Mouse (Mus musculus): ENCODE measurements around the gene Gm16181.

DNA sequence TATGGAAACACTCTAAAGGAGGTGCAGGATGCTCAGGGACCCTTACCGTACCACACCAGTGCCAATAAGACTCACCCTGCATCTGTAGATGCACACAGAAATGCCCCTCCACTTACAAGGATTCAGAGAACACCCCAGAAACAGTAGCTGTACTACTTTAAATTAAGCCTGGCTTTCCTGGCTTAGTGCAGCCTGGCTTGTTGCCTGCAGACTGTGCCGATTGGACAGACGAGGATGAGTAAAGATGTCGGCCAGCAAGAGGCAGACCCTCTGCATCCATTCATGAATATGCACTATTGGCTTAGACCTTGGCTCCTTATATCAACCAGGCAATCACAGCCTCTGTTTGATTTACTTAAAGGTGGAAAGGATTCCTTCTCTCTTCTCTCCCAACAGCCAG lies 39.0 kb downstream of the Gm16181 start:
- TF ChIP-seq POLR2A (IDR thresholded peaks at IDR 0.05; ENCODE audit: borderline replicate concordance, extremely low read depth, low read depth, low read length): no peak
- no peak for TF ChIP-seq CTCF (IDR thresholded peaks at IDR 0.05; ENCODE audit: insufficient read depth, low read length)

All from lung, adult 2 months (tissue).